In the genomic region with DNA sequence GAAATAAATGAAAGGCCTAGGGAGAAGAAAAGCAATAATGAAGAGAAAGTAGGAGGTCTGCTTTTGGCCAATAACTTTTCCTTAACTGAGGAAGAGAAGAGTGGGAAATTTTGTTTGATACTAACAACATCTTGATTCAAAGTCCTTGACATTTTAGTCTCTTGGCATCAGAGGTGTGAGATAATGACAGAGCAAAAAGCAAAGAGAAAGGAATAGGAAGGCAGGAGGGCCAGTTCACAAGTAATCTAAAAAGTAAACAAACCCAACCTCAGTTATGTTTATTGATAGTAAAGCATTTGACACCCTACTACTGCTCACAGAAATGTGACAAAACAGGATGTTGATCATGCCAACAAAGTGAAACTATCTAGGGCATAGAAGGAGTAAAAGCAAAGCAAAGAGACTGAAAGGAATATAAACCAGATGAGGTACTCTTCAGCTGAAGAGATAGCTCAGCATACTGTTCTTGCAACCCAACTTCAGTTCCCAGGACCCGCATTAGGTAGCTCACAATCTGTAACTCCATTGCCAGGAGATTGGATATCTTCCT, we compare ENCODE assay signal across 23 mouse cellular contexts. TPM values are rescaled to one million over a fixed set of nuclear protein-coding genes. Genes with fewer than 3 reads are reported as not detected.
DNase-seq lines count a peak whose midpoint lies in the region; ATAC-seq and TF ChIP-seq lines count a peak whose summit lies in the region.
"Had no signal": no experiment of that assay in that cellular context is flagged by ENCODE, and none has a peak within 500 bp of the region (broad histone marks: within the 10 kb centered on the region; RNA-seq: fewer than 3 reads in every experiment).

No protein-coding gene starts in this region.

- ATAC-seq in erythroid progenitor cell, adult 5-6 weeks (replicated peaks; ENCODE audit: low FRiP score, poor library complexity, severe bottlenecking): no peak
- no peak for ATAC-seq in kidney, embryonic 16.5 days (ENCODE audit: low FRiP score, low TSS enrichment)
- ATAC-seq: forebrain, embryonic 15.5 days; intestine, embryonic 15.5 days; midbrain, embryonic 13.5 days had no signal

- no peak overlapping the region for H3K4me2 ChIP-seq in kidney, embryonic 16.5 days (replicated peaks; ENCODE audit: low read depth, low read length)
- H3K4me2 ChIP-seq: embryonic facial prominence, embryonic 13.5 days; forebrain, embryonic 15.5 days; hindbrain, embryonic 14.5 days; intestine, embryonic 15.5 days; lung, embryonic 15.5 days; midbrain, embryonic 13.5 days; neural tube, embryonic 12.5 days; stomach, embryonic 15.5 days had no signal

- 0 out of 2 replicates have a peak overlapping the region, but pooled peaks have one; percentile 8 for H3K4me3 ChIP-seq in gastrocnemius, adult 2 months
- H3K4me3 ChIP-seq in megakaryocyte, embryonic 14.5 days (replicated peaks): peak overlapping the region; percentile 59
- H3K4me3 ChIP-seq in kidney, embryonic 16.5 days (ENCODE audit: low read length): no peak overlapping the region
- H3K4me3 ChIP-seq: embryonic facial prominence, embryonic 13.5 days; erythroblast, embryonic 14.5 days; forebrain, embryonic 15.5 days; intestine, embryonic 15.5 days; lung, embryonic 15.5 days; midbrain, embryonic 13.5 days; neural tube, embryonic 12.5 days; stomach, embryonic 15.5 days had no signal

- WGBS in kidney, embryonic 16.5 days: 73% methylated on average over 1 of the region's 1 CpGs

- H3K4me1 ChIP-seq in megakaryocyte, embryonic 14.5 days: peaks cover 56% of the 10 kb centered on the region
- H3K4me1 ChIP-seq in kidney, embryonic 16.5 days (ENCODE audit: insufficient read depth, low read length): no peaks in the 10 kb centered on the region
- H3K4me1 ChIP-seq: embryonic facial prominence, embryonic 13.5 days; forebrain, embryonic 15.5 days; intestine, embryonic 15.5 days; lung, embryonic 15.5 days; midbrain, embryonic 13.5 days; neural tube, embryonic 12.5 days; stomach, embryonic 15.5 days had no signal

- H3K36me3 ChIP-seq in megakaryocyte, embryonic 14.5 days (replicated peaks; ENCODE audit: low read length): peaks cover 9% of the 10 kb centered on the region
- H3K36me3 ChIP-seq in kidney, embryonic 16.5 days (ENCODE audit: insufficient read depth, low read length): no peaks in the 10 kb centered on the region
- H3K36me3 ChIP-seq: embryonic facial prominence, embryonic 13.5 days; forebrain, embryonic 15.5 days; intestine, embryonic 15.5 days; lung, embryonic 15.5 days; midbrain, embryonic 13.5 days; neural tube, embryonic 12.5 days; stomach, embryonic 15.5 days had no signal

- no peaks in the 10 kb centered on the region for H3K27me3 ChIP-seq in megakaryocyte, embryonic 14.5 days (replicated peaks)
- no peaks in the 10 kb centered on the region for H3K27me3 ChIP-seq in kidney, embryonic 16.5 days (ENCODE audit: insufficient read depth, low read length)
- H3K27me3 ChIP-seq: embryonic facial prominence, embryonic 13.5 days; forebrain, embryonic 15.5 days; intestine, embryonic 15.5 days; lung, embryonic 15.5 days; midbrain, embryonic 13.5 days; neural tube, embryonic 12.5 days; stomach, embryonic 15.5 days had no signal

- intact Hi-C loops in gastrocnemius, adult 2 months (cut with DNase I): no loop called here

- H3K9ac ChIP-seq in kidney, embryonic 16.5 days (replicated peaks; ENCODE audit: low read length): no peak overlapping the region
- H3K9ac ChIP-seq: embryonic facial prominence, embryonic 13.5 days; forebrain, embryonic 15.5 days; hindbrain, embryonic 14.5 days; intestine, embryonic 15.5 days; liver, embryonic 14.5 days; lung, embryonic 15.5 days; midbrain, embryonic 13.5 days; neural tube, embryonic 12.5 days; stomach, embryonic 15.5 days had no signal

- no peaks in the 10 kb centered on the region for H3K9me3 ChIP-seq in megakaryocyte, embryonic 14.5 days
- H3K9me3 ChIP-seq in kidney, embryonic 16.5 days (ENCODE audit: low read length): no peaks in the 10 kb centered on the region
- H3K9me3 ChIP-seq: embryonic facial prominence, embryonic 13.5 days; forebrain, embryonic 15.5 days; intestine, embryonic 15.5 days; lung, embryonic 15.5 days; midbrain, embryonic 13.5 days; neural tube, embryonic 12.5 days; stomach, embryonic 15.5 days had no signal

- no peak for DNase-seq in gastrocnemius, adult 2 months
- no peak for DNase-seq in gastrocnemius, postnatal 10 days
- peak; percentile 61 for DNase-seq in CD4-positive helper T cell, adult 2 months (ENCODE audit: low read depth, low spot score)
- peak; percentile 53 for DNase-seq in T-cell, adult 2 months (ENCODE audit: low spot score)
- no peak for DNase-seq in thymus, postnatal 4 days
- DNase-seq: cerebellum, adult 9-11 months; embryo, embryonic 11 days; heart, postnatal 4 days; kidney, postnatal 4 days had no signal

- no peak for TF ChIP-seq CTCF in gastrocnemius, adult 2 months (IDR thresholded peaks at IDR 0.05)

- H3K27ac ChIP-seq in gastrocnemius, adult 2 months: peak overlapping the region; percentile 63
- no peak overlapping the region for H3K27ac ChIP-seq in kidney, embryonic 16.5 days (ENCODE audit: low read length)
- H3K27ac ChIP-seq: embryonic facial prominence, embryonic 13.5 days; forebrain, embryonic 15.5 days; hindbrain, embryonic 14.5 days; intestine, embryonic 15.5 days; liver, embryonic 14.5 days; lung, embryonic 15.5 days; macrophage; midbrain, embryonic 13.5 days; neural tube, embryonic 12.5 days; stomach, embryonic 15.5 days had no signal

RNA-seq across cellular contexts. Expression of gene Zfp654, which starts 15.4 kb away (rescaled TPM):
- total RNA-seq in gastrocnemius, adult 2 months (2021): 10 to 100 TPM; 10.5 to 11.4 TPM
- 1 to 10 TPM; 7.5 to 8.1 TPM for total RNA-seq in gastrocnemius, postnatal 10 days (2021)
- 0.13 and 0.51 TPM in 2 replicates for polyA plus RNA-seq in megakaryocyte, embryonic 14.5 days (2012; ENCODE audit: insufficient read depth, low replicate concordance)
- total RNA-seq in erythroid progenitor cell, adult 5-6 weeks (2015; ENCODE audit: low replicate concordance): 15.1 and 17.3 TPM in 2 replicates
- 13.2 and 13.6 TPM in 2 replicates for total RNA-seq in erythroid progenitor cell, adult 5-6 weeks (2017; ENCODE audit: low replicate concordance)
- polyA plus RNA-seq in kidney, embryonic 16.5 days (2015; fragmentation: Nextera tagmentation; extraction: Ambion mirVana): 5.9 and 6.4 TPM in 2 replicates

RNA-seq across cellular contexts. Expression of gene Cggbp1, which starts 15.7 kb away (rescaled TPM):
- total RNA-seq in gastrocnemius, adult 2 months (2021): 10 to 100 TPM; 18.2 to 26.7 TPM
- 10 to 100 TPM; 40.8 to 45.4 TPM for total RNA-seq in gastrocnemius, postnatal 10 days (2021)
- polyA plus RNA-seq in megakaryocyte, embryonic 14.5 days (2012; ENCODE audit: insufficient read depth, low replicate concordance): 11.7 and 17.5 TPM in 2 replicates
- total RNA-seq in erythroid progenitor cell, adult 5-6 weeks (2015; ENCODE audit: low replicate concordance): 51.5 and 76.7 TPM in 2 replicates
- 54.6 and 57.1 TPM in 2 replicates for total RNA-seq in erythroid progenitor cell, adult 5-6 weeks (2017; ENCODE audit: low replicate concordance)
- 86.1 and 88.9 TPM in 2 replicates for polyA plus RNA-seq in kidney, embryonic 16.5 days (2015; fragmentation: Nextera tagmentation; extraction: Ambion mirVana)

Comparison
In these comparisons a context has a peak if more than half of its experiments do, and no peak if none do; other contexts are left out.
1. DNase-seq: peak in CD4-positive helper T cell, adult 2 months (single experiment) and T-cell, adult 2 months (single experiment); none in gastrocnemius, adult 2 months (single experiment), gastrocnemius, postnatal 10 days (single experiment) and thymus, postnatal 4 days (single experiment).